Mouse (Mus musculus) liver (tissue): ENCODE measurements around the gene Aph1c.
"Not testable (repeated sequence)": the region's sequence is repeated elsewhere in the genome, so short reads cannot be mapped to it uniquely, and the experiment has no call there.

ENCODE experiments used
- DNase-seq: peaks from one replicate; pipeline ENCODE4 v3.0.0-alpha.2; 2020; ENCODE audit warnings: mixed read lengths

Gene Aph1c

DNA sequence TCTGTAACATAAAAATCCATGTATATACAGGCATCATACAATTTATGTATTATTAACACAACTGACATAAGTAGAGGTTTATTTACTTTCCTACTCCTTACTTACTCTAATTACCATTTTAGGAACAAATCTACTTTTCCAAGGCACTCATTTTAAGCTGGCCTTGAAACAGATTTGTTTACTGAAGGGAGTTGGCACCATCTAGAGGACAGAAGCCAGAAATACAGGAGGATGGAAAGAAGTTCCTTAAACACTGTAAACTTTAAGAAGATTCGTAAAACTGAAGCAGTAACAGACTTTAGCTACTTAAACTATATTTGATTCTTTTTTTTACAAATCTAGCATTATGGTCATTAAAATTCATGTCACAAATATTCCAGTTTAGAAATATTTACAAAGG is 8.5 kb downstream of the Aph1c start:
- DNase-seq = no peak

- DNase-seq = not testable (repeated sequence)
These were observed 12.3 kb downstream of the Aph1c start for GRCm38 (mm10) chr9:66822255-66822654.

DNA sequence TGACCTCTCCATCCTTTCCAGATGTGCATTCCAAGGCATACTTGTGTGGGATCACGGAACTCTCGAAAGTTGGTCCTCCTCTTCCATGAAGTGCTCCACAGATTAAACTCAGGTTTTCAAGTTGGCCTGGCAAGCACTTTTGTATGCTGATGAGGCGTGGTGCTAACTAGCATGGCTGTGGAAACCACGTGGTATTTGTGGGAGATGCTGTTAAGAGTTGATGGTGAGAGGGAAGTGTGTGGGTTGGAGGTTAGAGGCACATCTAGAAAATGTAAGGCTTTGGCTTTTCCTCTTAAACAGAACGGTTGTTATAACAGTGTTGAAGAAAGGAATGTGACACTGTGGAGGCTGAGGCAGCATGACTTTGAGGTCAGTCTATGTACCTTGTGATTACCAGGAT is 13.5 kb downstream of the Aph1c start:
- DNase-seq = no peak

DNA sequence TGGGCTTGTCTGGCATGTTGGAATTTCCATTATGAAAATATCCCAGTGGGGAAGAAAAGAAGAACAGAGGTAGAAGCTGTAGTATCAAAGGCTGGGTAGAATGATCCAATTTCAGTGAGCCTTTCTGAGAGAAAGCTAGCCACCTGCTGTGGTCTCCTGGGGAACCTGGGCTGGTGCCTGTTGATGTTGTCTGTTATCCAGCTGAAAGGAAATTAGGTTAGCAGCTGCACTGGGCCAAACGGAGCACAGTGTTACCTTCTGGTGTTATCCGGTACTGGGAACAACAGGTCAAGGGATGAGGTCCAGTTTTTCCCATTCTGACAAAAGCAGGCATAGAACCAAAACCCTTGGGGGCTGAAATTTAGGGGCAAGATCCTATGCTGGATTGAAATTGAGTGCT is 21.1 kb downstream of the Aph1c start:
- DNase-seq = no peak

DNA sequence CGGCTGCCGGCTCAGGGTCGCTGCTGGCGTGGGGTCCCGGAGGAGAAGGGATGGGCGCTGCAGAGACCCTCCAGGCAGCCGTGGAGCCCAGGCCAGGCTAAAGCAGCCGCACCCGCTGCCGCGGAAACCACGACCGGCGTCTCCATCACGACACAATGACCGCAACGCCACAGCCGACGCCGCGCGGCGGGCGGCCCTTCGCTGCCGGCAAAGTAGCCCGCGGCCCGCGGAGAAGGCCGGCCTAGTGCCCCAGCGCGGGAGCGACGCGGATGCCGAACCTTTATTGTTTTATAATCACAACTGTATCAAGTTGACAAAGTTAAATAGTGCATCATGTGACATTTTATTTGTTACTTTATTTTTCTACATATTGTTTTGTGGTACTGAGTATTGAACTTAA is 28.6 kb downstream of the Aph1c start:
- not testable (repeated sequence) for DNase-seq

DNA sequence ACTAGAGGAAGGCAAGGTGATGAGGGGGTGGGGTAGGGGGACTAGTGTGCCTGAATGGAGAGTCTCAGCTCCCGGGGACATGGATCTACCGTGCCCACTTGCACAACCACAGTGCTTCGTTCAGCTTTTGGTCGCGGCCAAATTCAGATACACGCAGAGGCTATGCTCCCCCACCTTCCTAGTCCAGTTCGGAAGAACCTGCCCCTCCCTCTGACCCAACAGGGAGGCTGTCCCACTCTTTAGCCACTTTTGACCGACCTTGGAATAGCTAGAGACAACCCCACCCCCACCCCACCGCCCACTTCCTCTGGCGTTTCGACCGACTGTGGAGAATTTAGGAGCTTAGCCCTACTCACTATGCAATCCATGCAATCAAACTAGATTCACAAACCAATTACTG is 32.6 kb downstream of the Aph1c start:
- DNase-seq = peak; percentile 25

GRCm38 (mm10) chr9:66796739-66797138 is 37.8 kb downstream of the Aph1c start, which contains the start of gene Gm10647:
Gm10647 (plus strand) TSS chr9:66797039.
- no peak for DNase-seq

DNA sequence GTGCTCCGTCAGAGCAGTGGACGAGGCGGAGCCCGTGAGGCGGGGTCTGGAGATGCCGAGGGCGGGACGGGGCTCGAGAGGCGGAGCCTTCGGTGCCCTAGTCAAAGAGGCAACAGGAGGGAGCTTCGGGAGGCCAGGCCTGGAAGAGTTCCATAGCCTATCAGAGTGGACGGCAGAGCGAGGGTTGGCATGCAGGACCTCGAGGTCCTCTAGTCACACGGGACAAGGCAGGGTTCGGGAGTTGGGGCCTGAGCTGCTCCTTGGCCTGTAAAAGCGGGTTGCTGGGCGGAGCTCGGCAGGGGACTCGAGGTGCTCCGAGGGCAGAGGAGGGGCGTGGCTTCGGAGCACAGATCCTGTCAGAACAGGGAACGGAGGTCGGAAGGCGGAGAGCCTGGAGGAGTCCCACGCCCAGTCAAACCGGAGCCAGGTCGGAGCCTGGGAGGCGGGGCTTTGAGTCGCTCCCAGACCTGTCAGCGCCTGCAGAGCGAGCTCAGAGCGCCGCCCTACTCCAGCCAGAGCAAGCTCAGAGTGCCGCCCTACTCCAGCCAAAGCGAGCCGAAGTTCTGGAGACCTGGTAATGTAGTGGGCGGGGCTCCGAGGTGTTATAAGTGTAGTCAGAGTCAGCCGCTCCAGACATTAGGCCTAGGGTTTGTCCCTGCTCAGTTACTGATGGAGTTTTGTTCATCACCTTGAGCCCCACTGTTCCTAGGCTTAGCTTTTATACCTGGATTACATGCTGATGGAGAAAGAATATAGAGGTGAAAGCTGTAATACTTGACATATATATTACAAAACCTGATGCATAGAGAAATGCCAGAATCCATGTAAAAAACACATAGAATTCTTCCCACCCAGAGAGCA is 38.8 kb downstream of the Aph1c start, which contains the start of gene Aph1b:
Gene Aph1b, minus strand, starts transcription at position 27 of the 861 bp plus-strand sequence.
- DNase-seq = peak; percentile 99

DNA sequence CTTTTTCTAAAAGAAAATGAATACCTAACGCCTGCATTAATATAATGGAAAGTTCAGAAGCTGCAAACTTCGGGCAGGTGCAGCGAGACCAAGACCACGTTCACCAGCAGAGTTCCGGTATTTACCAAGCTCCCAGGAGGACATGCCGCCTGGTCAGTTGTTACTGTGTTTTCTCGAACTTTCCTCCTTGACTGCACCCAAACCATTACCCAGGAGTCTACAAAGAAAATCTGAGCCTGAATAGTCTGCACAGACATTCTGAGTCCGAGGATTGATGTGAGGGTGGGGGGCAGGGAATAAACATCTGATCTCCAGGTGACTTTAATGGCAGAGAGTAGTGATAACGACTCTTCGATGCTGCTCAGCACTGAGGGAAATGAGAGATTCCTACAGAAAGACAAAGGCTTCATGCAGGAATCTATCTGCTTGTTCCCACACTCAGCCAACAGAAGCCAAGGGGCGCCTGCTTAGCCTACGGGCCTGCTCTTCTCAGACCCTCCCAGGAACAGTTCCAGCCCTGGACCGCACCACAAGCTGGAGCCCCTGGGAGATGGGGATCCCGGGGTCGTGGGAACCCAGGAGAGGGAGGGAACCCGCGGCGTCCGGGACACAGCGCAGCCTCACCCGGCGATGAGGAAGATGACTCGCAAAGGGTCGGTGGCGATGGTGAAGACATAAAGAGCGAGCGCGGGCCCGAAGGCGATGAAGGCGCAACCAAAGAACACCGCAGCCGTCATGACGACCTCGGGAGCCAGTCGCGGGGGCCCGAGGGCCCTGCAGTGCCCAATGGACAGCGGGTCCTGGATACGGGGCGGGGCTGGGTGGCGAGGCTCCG is 39.7 kb downstream of the Aph1c start:
- no peak for DNase-seq

GRCm38 (mm10) chr9:66787821-66788220 is 46.7 kb downstream of the Aph1c start:
- DNase-seq = no peak

GRCm38 (mm10) chr9:66784552-66784951 is 50.0 kb downstream of the Aph1c start:
- not testable (repeated sequence) for DNase-seq

- no peak for DNase-seq
These were observed 63.8 kb downstream of the Aph1c start for GRCm38 (mm10) chr9:66770701-66771100.

GRCm38 (mm10) chr9:66769275-66769674 is 65.3 kb downstream of the Aph1c start:
- DNase-seq = peak; percentile 10

- no peak for DNase-seq
These were observed 65.8 kb downstream of the Aph1c start for GRCm38 (mm10) chr9:66768721-66769120.
